Mouse (Mus musculus) bone marrow macrophage, adult 2 months (primary cell): ENCODE measurements around the gene Lmf2. TPM values are rescaled to one million over a fixed set of nuclear protein-coding genes. Genes with fewer than 3 reads are reported as not detected.

Source experiments
- H3K27ac ChIP-seq: 2 replicates; pipeline ENCODE4 v1.5.1; 2012; ENCODE audit warnings: low read depth, low read length; ENCODE audit not compliant: insufficient read depth
- H3K4me1 ChIP-seq: 2 replicates; pipeline ENCODE4 v1.6.1; 2012; ENCODE audit warnings: low read length; ENCODE audit not compliant: control insufficient read depth, insufficient read depth
- H3K4me3 ChIP-seq: 2 replicates; pipeline ENCODE4 v1.5.1; 2012; ENCODE audit warnings: mild to moderate bottlenecking, low read length, moderate library complexity; ENCODE audit not compliant: insufficient read depth
- CTCF ChIP-seq: IDR thresholded peaks from 2 replicates; pipeline ENCODE4 v1.5.1; 2012; ENCODE audit warnings: low read depth, mild to moderate bottlenecking, low read length, moderate library complexity
- POLR2A ChIP-seq: IDR thresholded peaks from 2 replicates; pipeline ENCODE4 v1.6.1; 2012; ENCODE audit warnings: mild to moderate bottlenecking, low read depth, low read length, borderline replicate concordance
- polyA plus RNA-seq: library from polyadenylated mRNA; stranded (reverse); fragments of >200 nt; gene quantifications from 2 replicates; pipeline ENCODE4 v1.2.4, GENCODE M21; 2012; ENCODE audit not compliant: missing spikeins, insufficient read depth, insufficient read length

Lmf2 gene
- 48.1 and 48.9 TPM in 2 replicates for polyA plus RNA-seq

DNA sequence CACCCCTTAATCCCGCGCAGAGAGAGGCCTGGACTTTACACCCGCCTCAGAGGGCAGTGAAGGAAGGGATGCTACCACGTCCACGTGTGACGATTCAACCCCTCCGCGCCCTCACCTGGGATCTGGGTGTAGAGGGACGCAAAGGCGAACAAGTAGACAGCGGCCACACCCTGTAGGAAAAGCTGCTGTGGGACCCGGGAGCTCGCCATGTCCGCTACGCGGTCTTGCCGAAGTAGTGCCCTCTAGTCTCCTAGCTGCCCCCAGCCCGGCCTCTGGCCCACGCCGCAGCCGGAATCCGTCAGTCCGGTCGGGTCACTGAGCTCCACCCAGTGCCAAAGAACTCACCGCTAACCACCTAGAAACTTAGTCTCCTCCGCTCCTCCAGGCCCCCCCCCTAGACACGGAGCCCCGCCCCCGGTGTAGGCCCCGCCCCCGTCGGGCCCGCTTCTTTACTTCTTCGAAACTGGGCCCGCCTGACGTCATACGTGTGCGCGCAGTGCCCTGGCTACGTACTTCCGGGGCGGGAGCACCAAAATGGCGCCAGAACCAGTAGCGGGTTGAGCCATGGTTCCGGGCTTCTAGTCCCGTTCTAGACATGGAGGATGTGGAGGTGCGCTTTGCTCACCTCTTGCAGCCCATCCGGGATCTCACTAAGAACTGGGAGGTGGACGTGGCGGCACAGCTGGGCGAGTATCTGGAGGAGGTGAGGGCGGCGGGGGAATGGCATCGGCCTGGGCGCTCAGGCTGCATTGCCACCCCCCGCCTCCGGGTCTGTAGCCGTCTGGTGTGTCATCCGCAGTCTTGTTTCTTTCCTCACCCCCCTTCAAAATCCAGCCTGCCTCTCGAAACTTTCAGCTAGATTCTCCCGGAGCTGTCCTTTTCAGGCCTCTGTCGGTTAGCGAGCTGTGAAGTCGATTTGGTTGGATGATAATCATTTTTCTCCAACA, at the start of gene Lmf2, which contains the start of gene Ncaph2:
Gene Lmf2, minus strand, starts transcription at position 419 of the 947 bp plus-strand sequence.
Gene Ncaph2, plus strand, starts transcription at position 479 of the 947 bp plus-strand sequence.
- Histone ChIP-seq H3K27ac (peak within 1 kb of the TSS; percentile 66), H3K4me1 (peaks cover 25% of the 10 kb centered on the region), H3K4me3 (peak within 1 kb of the TSS; percentile 93)
- no peak for TF ChIP-seq CTCF
- peak; percentile 45; the same call in 1 of the 2 replicates for TF ChIP-seq POLR2A

DNA sequence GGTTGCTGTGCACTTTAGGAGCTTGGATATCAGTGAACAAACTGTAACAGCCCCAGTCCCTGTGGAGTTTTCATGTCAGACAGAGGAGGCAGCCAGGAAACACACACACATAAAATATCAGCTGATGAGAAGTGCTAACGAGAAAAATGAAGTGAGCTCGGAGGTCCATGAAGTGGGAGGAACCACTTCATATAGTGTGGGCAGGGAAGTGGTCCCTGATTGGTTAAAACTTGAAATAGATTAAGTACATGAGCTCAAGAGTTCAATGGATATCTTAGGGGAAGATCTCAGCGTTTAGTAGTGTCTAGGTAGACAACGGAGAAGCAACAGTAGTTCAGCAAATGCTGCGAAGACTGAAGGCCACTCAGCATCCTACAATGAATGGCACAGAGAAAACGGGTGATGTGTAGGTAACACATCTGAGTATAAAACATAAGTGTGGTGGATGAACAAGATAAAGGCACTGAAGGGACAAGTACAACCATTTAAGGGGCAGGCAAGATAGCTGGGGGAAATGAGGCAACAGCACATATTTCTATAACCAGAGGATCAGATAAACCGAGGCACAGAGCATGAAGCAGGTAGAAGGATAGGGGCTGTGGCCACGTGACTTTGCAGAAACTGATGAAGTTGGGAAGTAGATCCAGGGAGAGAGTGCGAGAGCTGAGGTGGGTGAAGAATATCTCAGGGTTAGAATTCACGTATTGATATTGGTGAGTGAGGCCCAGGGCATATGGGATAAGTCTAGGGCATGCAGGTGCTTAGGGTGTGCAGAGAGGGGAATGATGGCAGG, 49.6 kb upstream of the Lmf2 start:
- Histone ChIP-seq H3K4me3 (no peak overlapping the region), H3K4me1 (peaks cover 7% of the 10 kb centered on the region), H3K27ac (no peak overlapping the region)
- TF ChIP-seq CTCF, result no peak
- no peak for TF ChIP-seq POLR2A

DNA sequence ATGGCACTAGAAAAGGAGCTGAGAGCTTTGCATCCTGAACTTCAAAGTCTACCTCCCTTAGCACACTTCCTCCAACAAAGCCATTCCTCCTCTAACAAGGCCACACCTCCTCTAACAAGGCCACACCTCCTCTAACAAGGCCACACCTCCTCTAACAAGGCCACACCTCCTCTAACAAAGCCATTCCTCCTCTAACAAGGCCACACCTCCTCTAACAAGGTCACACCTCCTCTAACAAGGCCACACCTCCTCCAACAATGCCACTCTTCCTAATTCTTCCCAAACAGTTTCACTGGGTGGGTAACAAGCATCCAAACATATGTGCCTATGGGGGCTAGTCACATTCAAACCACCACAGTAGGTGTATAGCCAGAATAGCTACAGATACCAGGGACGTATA, 47.0 kb upstream of the Lmf2 start:
- TF ChIP-seq POLR2A (no peak), CTCF (no peak)
- H3K4me1 ChIP-seq, result peaks cover 7% of the 10 kb centered on the region
- H3K4me3 ChIP-seq, result no peak overlapping the region
- no peak overlapping the region for H3K27ac ChIP-seq

DNA sequence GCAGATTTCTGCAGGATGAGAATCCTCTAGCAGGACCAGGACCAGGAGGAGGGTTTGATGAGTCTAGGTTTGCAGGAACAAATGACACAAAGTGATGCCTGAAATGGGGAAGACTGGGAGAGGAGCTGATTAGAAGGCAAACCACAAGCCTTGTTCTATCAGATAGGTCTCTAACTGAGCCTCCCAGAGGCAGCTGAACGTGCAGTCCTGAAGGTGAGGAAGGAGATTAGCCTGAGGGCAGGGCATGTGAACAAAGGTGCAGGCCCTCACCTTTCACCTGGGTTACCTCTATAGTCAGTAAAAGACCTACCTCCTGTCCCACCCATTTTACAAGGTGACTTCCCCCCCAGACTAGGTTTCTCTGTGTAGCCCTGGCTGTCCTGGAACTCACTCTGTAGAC, 44.3 kb upstream of the Lmf2 start:
- H3K4me1 ChIP-seq, result peaks cover 7% of the 10 kb centered on the region
- no peak overlapping the region for H3K27ac ChIP-seq
- TF ChIP-seq CTCF (no peak), POLR2A (no peak)
- H3K4me3 ChIP-seq, result no peak overlapping the region

DNA sequence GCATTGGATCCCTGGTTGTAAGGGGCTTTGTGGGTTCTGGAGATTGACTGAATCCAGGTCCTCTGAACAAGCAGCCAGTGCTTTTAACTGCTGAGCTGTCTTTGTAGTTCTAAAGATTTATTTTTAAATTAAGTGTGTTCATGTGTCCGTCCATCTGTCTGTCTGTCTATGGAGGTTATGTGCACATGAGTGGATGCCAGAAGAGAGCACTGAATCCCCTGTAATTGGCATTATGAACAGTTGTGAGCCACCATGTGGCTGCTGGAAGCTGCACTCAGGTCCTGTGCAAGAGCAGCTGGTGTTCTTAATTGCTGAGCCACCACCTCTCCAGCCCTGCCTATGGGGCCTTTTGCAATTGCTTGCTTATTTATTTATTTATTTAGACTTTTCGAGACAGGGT, 42.7 kb upstream of the Lmf2 start:
- TF ChIP-seq CTCF (no peak), POLR2A (no peak)
- H3K4me3 ChIP-seq, result no peak overlapping the region

DNA sequence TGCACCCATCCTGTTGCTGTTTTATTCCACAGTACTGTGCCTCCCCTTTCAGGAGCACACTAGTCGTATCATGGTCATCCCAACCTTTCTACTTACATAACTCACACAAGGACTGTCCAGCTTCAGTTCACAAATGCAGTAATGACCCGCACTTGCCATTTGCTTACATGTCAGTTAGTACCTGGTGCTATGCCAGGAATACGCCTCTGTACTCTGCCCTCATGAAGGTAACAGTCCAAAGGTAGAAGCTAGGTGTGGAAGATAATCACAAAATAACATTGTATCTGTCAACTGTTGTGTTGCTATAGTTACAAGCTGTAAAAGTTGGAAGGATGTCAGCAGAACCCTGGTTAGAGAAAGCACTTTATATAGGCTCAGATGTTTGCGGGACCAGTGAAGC, 41.4 kb upstream of the Lmf2 start:
- TF ChIP-seq CTCF (no peak), POLR2A (no peak)
- H3K27ac ChIP-seq, result no peak overlapping the region
- H3K4me1 ChIP-seq, result peaks cover 11% of the 10 kb centered on the region
- H3K4me3 ChIP-seq, result no peak overlapping the region

More for the DNA sequence above, 42.7 kb upstream of the Lmf2 start:
- H3K27ac ChIP-seq, result no peak overlapping the region
- peaks cover 7% of the 10 kb centered on the region for H3K4me1 ChIP-seq

DNA sequence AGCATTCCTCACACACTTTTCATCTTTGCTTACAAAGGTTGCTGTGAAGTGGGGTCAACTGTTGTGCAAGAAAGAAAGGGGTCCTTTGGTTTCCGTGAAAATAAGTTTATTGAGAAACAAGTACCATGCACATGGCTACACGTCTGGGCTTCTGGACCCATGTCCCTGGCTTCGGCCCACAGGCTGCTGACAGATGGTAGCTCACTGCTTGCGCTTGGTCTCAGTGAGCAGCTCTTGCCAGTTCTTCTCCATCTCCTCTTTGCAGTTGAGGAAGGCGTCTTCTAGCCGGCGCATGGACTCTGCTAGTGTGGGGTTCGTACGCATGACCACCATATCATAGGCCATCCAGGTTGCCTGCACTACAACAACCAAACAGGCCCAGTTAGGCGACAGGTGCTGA, 34.6 kb upstream of the Lmf2 start:
- no peak for TF ChIP-seq CTCF
- peaks cover 4% of the 10 kb centered on the region for H3K4me1 ChIP-seq
- no peak overlapping the region for H3K27ac ChIP-seq
- H3K4me3 ChIP-seq, result no peak overlapping the region

DNA sequence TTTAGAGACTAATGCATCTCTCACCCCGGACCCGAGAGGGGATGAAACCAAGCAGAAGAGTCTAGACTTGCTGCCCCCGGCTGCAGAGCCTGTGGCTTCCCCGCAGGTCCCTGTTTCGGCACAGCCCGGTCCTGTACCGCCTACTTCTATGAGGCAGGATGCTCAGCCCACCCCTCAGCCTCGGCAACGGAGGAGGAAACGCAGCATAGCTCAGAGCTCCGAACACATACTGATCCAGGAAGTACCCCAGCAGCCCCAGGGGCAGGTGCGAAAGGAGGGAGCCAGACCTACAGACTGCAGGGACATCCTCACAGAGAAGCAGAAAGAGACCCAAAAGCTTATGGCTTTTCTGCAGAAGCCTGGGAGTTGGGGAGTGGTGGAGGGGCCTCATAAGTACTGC, 31.7 kb upstream of the Lmf2 start:
- Histone ChIP-seq H3K4me1 (no peaks in the 10 kb centered on the region), H3K4me3 (no peak overlapping the region), H3K27ac (no peak overlapping the region)
- TF ChIP-seq CTCF, result no peak

DNA sequence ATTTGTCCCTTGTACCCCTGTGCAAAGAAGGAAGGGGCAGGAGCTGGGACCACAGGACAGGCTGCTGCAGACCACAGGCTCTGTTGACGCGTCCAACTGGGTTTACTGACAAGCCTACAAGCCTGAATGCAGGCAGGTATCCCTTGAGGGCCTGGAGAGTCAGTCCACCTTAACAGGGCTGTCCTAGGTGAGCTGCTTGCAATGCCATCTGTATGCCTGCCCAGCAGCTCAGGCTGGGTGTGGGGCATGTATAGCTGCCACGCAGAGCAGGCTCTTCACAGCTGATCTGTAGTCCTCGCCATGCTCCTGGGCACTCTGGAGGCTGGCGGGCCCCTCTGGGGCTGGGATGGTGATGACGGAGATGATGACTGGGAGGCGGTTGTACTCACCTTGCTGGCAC, 29.2 kb upstream of the Lmf2 start, which contains the start of gene Klhdc7b:
Gene Klhdc7b, plus strand, starts transcription at position 301 of the 400 bp plus-strand sequence.
- no peak within 1 kb of the TSS for H3K27ac ChIP-seq
- no peak within 1 kb of the TSS for H3K4me3 ChIP-seq
- TF ChIP-seq POLR2A (no peak), CTCF (no peak)
- no peaks in the 10 kb centered on the region for H3K4me1 ChIP-seq
